In the genomic region with DNA sequence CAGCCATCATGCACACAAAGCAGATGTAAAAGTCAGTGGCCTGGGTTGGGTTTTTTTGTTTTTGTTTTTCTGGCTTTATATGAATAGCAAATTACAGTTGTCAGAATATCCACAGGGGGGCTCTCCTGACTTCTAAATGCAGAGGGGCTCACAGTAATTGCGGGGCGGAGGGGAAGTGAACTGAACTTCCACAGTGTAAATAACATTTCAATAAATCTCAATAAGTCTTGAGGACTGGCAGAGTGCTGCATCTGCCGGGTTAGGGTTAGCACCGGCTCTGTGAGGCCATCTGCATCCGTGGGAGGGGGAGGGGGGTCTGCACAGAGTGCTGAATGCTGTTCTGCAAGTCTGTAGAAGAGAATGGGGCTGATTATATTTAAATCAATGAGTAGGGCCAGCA, we compare ENCODE assay signal across 9 mouse cellular contexts. TPM values are rescaled to one million over a fixed set of nuclear protein-coding genes. Genes with fewer than 3 reads are reported as not detected.
DNase-seq lines count a peak whose midpoint lies in the region; ATAC-seq lines count a peak whose summit lies in the region.
"Had no signal": no experiment of that assay in that cellular context is flagged by ENCODE, and none has a peak within 500 bp of the region (broad histone marks: within the 10 kb centered on the region; RNA-seq: fewer than 3 reads in every experiment).

No protein-coding gene starts in this region.

- H3K9me3 ChIP-seq in hindbrain, embryonic 12.5 days (replicated peaks), result no peaks in the 10 kb centered on the region

- H3K4me2 ChIP-seq in hindbrain, embryonic 12.5 days (replicated peaks), result no peak overlapping the region

- H3K4me3 ChIP-seq in hindbrain, embryonic 12.5 days, result no peak overlapping the region

- H3K4me1 ChIP-seq in hindbrain, embryonic 12.5 days, result peaks cover 22% of the 10 kb centered on the region

- intact Hi-C loops in heart, postnatal 36 days (cut with DNase I), result loop anchor here (2.0 kb wide), 1 partner anchor 444 kb away; no protein-coding TSS in a partner anchor

- WGBS in hindbrain, embryonic 12.5 days, result 10% methylated on average over 5 of the region's 5 CpGs

- H3K36me3 ChIP-seq in hindbrain, embryonic 12.5 days, result no peaks in the 10 kb centered on the region
- H3K36me3 ChIP-seq: G1E had no signal

- peak; percentile 36; the same call in 1 of the 2 replicates for ATAC-seq in hindbrain, embryonic 12.5 days (ENCODE audit: low FRiP score)
- no peak for ATAC-seq in inflammation-experienced regulatory T-cells, adult 6 months
- ATAC-seq in erythroid progenitor cell, adult 5-6 weeks (replicated peaks; ENCODE audit: low FRiP score, poor library complexity, severe bottlenecking), result no peak
- ATAC-seq in megakaryocyte progenitor cell, adult 5-6 weeks (replicated peaks; ENCODE audit: poor library complexity), result no peak

- H3K27ac ChIP-seq in hindbrain, embryonic 12.5 days, result no peak overlapping the region

- H3K27me3 ChIP-seq in hindbrain, embryonic 12.5 days, result no peaks in the 10 kb centered on the region

- DNase-seq in heart, postnatal 4 days, result peak; percentile 55
- DNase-seq in heart, postnatal 36 days, result no peak
- peak; percentile 64 for DNase-seq in R1 (ENCODE audit: low read depth, low spot score)
- peak; percentile 79 for DNase-seq in mesoderm, embryonic 11.5 days (ENCODE audit: low read depth, low spot score)

- H3K9ac ChIP-seq in hindbrain, embryonic 12.5 days, result no peak overlapping the region

RNA-seq across cellular contexts. Expression of gene Arl4c, which starts 50.3 kb away (rescaled TPM):
- total RNA-seq in heart, postnatal 4 days (2021), result 10 to 100 TPM; 33.0 to 34.9 TPM
- 1 to 10 TPM; 5.9 to 6.9 TPM for total RNA-seq in heart, postnatal 36 days (2021)
- 49.4 and 49.8 TPM in 2 replicates for polyA plus RNA-seq in hindbrain, embryonic 12.5 days (2016; fragmentation: Nextera tagmentation; extraction: Ambion mirVana)
- polyA plus RNA-seq in inflammation-experienced regulatory T-cells, adult 6 months (2017; shearing (Covaris generic)), result 10 to 100 TPM in 2 of 3 experiments, 1 to 10 TPM in 1; 9.6 to 20.2 (median 12.6) TPM
- 2.9 and 4.0 TPM in 2 replicates for total RNA-seq in erythroid progenitor cell, adult 5-6 weeks (2015; ENCODE audit: low replicate concordance)
- 2.6 and 4.7 TPM in 2 replicates for total RNA-seq in erythroid progenitor cell, adult 5-6 weeks (2017; ENCODE audit: low replicate concordance)
- total RNA-seq in megakaryocyte progenitor cell, adult 5-6 weeks (2015), result 3.3 and 5.5 TPM in 2 replicates
- total RNA-seq in megakaryocyte progenitor cell, adult 5-6 weeks (2017), result 4.5 and 5.0 TPM in 2 replicates
- polyA plus RNA-seq: G1E had no signal

Comparison
In these comparisons a context has a peak if more than half of its experiments do, and no peak if none do; other contexts are left out.
1. DNase-seq: peak in heart, postnatal 4 days (single experiment), R1 (single experiment) and mesoderm, embryonic 11.5 days (single experiment); none in heart, postnatal 36 days (0 of 2).
2. RNA of gene Arl4c, which starts 50.3 kb away (total RNA-seq): 33.0 to 34.9 TPM in heart, postnatal 4 days; 5.9 to 6.9 TPM in heart, postnatal 36 days, 3.3 to 5.5 TPM in megakaryocyte progenitor cell, adult 5-6 weeks and 2.6 to 4.7 TPM in erythroid progenitor cell, adult 5-6 weeks; every median in the first group is over 4 times any median in the second.